Mouse (Mus musculus) gastrocnemius, postnatal 25 days (tissue): ENCODE data around the gene Nfic. TPM values are rescaled to one million over a fixed set of nuclear protein-coding genes. Genes with fewer than 3 reads are reported as not detected.

Experiments
- DNase-seq: peaks from one replicate; pipeline ENCODE4 v3.0.0; 2022
- total RNA-seq, 2 experiments: library from RNA; stranded (reverse); gene quantifications; 1 replicate in 1 of 2; 2 replicates in 1 of 2; pipeline ENCODE4 v1.2.3; 2021

The Nfic gene
- total RNA-seq, 2 experiments from 2014 or later, result 215 to 268 TPM

GRCm38 (mm10) chr10:81404082-81404481 is 51.4 kb downstream of the Nfic start:
- no peak for DNase-seq

GRCm38 (mm10) chr10:81403511-81403910 is 51.9 kb downstream of the Nfic start:
- DNase-seq, result no peak

- DNase-seq, result no peak
Measured at GRCm38 (mm10) chr10:81402227-81402765, 53.1 kb downstream of the Nfic start.

DNA sequence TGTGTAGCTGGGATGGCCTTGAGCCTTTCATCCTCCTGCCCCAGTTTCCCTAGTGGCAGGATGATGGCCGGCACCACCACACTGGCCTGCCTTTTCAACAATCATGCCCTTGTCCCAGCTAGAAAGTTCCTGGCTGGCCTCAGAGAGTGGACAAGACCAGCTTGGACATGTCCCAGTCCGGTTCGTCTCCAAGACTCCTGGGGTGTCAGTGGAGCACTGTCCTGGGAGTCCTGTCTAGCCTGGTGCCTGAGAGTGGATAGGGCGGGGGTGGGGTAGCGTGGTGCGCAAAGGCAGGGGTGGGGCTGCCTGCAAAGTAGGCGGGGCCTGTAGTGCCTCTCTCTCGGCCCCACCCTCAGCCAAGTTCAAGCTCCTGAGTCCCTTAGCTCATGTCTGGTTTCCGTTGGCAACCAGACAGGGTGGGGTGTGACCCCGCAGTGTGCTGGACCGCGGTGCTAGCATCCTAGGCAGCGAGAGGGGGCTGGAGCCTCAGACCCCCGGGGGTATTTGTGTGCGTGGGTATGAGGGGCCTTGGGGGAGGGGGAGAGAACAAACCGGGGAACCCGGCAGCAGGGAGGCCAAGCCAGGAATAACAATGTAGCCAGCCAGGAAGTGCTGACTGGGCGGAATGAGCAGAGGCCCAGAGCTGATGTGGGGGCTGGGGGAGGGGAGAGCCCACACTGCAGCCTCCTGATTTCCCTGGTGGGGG is 53.8 kb downstream of the Nfic start:
- peak; percentile 84 for DNase-seq

DNA sequence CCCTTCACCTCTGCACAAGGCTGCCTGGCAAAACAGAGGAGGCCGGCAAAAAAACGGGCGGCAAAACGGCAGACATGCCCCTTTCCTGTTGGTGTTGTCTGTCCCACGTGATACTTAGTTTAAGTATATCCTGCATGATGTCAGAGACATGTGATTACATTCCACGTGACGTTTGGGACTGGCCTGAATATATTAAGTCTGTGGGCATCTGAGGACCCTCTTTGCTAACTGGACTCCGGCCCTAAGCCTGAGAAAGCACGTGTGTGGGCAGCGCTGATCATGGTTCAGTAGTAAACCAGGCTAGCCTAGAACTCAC is 54.3 kb downstream of the Nfic start:
- DNase-seq, result no peak

DNA sequence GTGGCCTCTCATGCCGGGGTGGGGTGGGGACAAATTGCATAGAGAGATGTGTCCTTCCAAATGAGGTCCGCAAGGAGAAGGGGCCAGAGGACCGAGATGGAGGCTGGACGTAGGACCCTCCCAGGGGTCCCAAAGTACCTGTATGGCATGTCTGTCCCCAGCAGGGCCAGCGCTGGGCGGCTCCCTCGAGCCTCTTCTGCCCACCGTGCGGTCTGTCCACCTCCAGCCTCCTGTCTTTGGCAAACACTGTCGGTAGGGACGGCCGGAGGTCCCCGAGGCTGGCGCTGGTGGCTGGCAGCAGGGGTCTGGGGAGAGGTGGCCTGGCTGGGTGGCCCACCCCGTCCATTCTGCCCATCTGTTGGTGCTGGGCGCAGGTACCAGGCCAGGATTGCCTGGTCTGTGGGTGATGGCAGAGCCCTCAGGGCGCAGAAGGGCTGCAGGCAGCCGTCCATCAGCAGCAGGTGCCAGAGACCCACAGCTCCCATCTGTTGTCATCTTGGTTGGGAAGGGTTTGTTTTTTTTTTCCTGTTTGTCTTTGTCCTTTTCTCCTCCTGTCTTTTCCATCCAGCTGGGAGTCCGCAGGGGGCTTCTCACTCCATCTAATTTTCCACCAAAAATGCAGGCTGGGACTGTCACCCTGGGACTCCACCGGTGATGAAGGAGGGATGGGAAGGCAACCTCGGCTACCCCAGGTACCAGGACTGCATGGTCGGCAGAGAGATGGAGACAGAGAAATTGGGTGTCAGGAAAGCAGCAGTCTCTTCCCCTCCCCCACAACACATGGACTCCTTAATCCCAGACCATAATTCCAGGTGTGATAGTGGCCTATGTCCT is 54.8 kb downstream of the Nfic start:
- DNase-seq, result no peak

- no peak for DNase-seq
Measured at GRCm38 (mm10) chr10:81399798-81400308, 55.6 kb downstream of the Nfic start.

GRCm38 (mm10) chr10:81399296-81399695 is 56.1 kb downstream of the Nfic start:
- DNase-seq, result no peak

DNA sequence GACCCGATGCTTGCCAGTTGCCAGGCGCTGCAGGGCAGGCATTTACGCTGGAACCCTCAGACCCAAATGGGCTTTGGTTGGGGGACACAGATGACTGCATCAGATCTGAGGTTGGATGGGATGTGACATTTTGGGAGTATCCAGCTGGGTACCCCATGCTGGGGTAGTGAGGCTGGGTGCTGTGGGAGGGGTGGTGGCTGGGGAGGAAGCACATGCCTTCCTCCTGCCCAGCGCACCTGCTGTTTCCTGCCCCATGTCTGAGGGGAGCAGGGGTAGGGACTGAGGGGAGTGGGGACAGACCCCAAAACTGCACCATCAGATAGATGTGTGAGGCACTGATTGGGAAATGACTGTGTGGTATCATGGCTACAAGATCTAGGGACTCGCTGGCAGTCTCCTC is 58.7 kb downstream of the Nfic start:
- no peak for DNase-seq

DNA sequence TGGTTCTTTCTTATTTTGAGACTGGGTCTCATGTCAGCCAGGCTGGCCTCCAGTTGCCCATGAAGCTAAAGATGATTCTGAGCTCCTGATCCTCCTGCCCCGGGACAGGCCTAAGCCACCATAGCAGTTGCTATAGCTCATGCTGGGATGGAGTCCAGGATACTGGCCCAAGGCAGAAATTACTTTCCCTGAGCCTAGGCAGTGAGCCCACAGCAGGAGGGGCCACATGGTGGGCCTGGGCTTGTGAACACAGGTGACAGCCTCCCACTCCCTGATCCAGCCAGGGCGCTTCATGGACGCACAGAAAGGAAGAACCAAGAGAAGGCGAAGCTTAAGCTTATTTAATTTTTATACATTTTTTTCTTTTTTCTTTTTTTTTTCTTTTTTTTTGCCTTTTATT is 59.6 kb downstream of the Nfic start:
- no peak for DNase-seq

DNA sequence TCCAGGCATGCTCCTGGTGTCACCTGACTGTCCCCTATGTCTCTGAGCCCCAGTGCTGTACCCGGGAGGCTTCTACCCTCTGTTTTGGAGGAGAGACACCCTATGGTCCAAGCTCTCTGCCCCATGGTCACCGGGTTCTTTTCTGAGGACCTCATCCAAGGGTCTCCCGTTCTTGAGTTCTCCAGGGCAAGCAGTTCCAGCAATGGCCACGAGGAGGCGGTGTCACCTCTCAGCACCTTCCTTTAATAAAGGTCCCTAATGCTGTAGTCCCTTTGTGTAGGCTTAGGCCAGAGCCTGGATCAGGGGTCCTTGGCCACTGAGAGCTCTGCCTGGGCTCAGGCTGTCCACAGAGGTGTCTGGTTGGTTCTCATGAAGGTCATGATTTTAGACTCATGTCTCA is 60.3 kb downstream of the Nfic start:
- DNase-seq, result no peak

- DNase-seq, result no peak
Measured at GRCm38 (mm10) chr10:81393456-81394063, 61.9 kb downstream of the Nfic start.

DNA sequence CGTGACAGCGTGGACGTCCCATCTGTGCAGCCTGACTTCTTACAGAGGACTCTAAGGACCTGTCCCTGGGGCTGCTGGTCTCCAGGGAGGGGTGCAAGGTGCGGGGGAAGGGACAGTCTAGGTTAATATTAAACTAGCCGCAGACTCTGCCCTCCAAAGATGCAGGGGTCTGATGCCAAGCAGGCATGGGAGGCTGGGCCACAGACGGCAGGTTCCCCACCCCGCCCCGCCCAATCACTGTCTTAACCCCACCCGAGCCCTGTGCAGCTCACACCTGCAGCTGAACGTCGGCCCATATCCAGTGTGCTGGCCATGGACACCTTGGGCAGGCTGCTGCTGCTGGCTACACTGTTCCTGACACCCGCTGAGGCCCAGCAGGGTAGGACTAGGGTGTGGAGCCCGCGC is 62.7 kb downstream of the Nfic start, which contains the start of gene Smim24:
TSS of gene Smim24 (plus strand) at position 271 of the 405 bp plus-strand sequence.
- DNase-seq, result no peak

DNA sequence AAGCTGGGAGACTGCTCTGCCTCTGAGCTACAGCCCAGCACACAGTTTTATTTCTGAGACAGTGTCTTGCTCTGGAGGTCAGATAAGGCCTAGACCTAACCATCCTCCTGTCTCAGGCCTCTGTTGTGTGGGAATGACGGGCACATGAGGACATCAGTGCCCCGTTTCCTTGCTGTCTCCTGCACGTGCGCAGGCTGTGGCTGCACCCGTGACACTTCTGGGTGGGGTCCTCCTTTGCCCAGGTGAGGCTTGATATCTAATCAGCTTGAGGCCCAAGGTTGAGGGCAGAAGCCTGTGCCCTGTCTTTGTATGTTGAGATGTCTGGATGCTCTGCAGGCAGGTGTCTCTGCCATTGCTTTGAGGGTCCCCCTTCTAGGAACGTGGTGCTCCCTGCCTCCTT is 63.2 kb downstream of the Nfic start:
- DNase-seq, result no peak

DNA sequence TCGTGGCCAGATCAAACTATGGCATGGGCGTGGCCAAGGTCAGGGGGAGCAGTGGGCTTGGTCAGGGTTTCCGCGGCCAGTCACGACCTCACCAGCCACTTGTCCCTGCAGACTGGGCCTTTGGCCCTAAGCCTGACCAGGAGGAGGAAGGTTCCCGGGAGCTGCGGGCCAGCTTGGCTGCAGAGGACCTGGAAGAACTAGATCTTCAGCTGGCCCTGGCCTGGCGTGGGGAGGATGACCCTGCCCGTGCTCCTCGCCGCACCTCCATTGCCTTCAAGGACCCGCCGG is 64.8 kb downstream of the Nfic start:
- no peak for DNase-seq

- peak; percentile 58 for DNase-seq
Measured at GRCm38 (mm10) chr10:81389801-81390677, 65.4 kb downstream of the Nfic start.

DNA sequence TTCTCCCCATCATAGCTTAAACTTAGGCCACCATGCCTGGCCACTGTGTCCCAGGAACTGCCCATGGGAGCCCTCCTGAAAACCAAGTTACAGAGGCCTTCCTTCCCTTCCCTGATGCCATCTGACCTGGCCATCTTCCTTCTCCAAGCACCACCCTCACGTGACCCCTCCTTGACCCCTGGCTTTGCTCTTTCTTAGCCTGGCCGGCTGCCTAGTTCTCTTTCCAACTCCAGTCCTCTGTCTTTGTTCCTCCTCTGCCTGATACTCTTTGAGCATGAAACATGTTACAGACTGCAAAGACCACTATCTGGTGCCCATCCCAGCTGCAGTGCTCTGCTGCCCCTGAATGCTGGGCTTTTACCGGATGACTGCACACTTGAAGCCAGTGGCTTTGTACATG is 66.1 kb downstream of the Nfic start:
- no peak for DNase-seq

GRCm38 (mm10) chr10:81388505-81389055 is 66.9 kb downstream of the Nfic start, which contains the start of gene Gm48552:
Gm48552 (plus strand) TSS chr10:81389005.
- DNase-seq, result no peak

DNA sequence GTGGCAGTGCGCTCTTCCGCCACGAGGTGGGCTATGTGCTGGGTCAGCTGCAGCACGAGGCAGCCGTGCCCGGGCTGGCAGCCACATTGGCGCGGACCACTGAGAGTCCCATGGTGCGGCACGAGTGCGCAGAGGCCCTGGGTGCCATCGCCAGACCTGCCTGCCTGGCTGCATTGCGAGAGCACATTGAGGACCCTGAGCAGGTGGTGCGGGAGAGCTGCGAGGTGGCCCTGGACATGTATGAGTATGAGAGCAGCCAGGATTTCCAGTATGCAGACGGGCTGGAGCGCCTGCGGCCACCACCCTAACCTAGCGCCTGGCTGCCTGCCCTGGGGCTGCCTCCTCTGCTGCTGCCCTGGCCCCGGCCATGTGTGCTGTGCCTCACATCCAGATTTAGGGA is 67.7 kb downstream of the Nfic start:
- DNase-seq, result no peak

DNA sequence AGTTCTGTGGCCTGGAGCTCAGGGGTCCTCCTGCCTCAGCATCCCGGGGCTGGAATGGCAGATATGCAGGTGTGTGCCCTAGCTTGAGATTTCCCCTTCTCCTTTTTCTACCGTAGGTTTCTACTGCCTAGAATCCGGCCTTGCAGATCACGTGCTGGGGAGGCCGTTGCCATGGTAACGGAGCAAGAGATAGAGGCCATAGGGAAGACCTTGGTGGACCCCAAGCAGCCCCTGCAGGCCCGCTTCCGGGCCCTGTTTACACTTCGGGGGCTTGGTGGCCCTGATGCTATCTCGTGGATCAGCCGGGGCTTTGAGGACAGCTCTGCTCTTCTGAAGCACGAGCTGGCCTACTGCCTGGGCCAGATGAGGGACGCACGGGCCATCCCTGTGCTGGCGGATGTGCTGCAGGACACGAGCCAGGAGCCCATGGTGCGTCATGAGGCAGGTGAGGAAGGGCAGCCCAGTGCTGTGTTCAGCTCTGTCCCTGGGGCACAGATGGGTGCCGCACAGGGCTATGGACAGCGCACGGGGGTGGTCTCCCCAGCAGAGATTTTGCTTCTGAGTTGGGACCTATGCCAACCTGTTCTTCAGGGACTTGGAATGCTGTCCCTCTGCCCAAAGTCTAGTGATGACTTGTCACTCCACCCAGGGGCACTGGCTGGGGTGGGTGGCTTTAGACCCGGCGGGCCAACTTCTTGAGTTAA is 69.7 kb downstream of the Nfic start:
- no peak for DNase-seq

GRCm38 (mm10) chr10:81384605-81384982 is 70.8 kb downstream of the Nfic start:
- no peak for DNase-seq
